Mouse (Mus musculus): Measurements from ENCODE around the gene Dtx1. TPM values are rescaled to one million over a fixed set of nuclear protein-coding genes. Genes with fewer than 3 reads are reported as not detected.

Dtx1 gene
- polyA plus RNA-seq, 1 experiment from 2014 or later = 0.54 TPM

DNA sequence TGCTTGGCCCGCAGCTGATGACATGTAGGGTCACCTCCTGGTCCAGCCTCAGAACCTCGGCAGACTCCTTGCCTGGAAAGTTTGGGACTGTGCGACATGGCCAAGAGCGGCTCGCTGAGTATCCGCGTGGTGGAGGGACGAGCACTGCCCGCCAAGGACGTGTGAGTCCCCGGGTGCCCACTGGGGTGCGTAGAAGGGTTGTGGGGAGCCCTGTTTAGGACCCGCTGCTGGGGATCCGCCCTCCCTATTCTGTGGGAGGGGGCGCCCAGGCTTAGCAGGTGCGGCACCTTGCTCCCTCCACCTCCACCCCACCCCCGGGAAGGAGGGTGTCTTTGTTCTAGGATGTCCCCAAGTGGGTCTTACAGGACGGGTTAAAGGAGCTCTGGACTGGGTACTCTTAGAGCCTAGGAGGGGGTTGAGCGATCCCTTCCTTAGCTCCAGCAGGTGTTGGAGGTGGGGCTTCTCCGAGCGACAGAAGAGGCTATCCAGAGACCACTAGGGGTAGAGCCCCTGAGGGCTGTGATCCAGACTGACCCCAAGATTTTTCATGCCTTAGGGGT lies 62.3 kb downstream of the Dtx1 start:
- 4% methylated on average over 21 of the region's 21 CpGs for WGBS
- peaks cover 42% of the 10 kb centered on the region for H3K27me3 ChIP-seq (ENCODE audit: control insufficient read depth, insufficient read depth, low read length)
- peak; percentile 28; the same call in 1 of the 2 replicates for ATAC-seq (ENCODE audit: insufficient number of reproducible peaks, insufficient read depth, low FRiP score, low read depth)
- no peaks in the 10 kb centered on the region for H3K9me3 ChIP-seq (ENCODE audit: control insufficient read depth, low read length)
- no peaks in the 10 kb centered on the region for H3K36me3 ChIP-seq (ENCODE audit: control insufficient read depth, insufficient read depth, low read length)
- peak overlapping the region; percentile 22 to 34 for H3K4me3 ChIP-seq (ENCODE audit: control insufficient read depth in 1 of 2, insufficient read depth in 1 of 2, low read depth in 1 of 2, low read length in 2 of 2)
- peaks cover 5 to 14% of the 10 kb centered on the region in 2 experiments for H3K4me1 ChIP-seq (ENCODE audit: control insufficient read depth in 2 of 2, insufficient read depth in 2 of 2, low read length in 2 of 2)
- no peak overlapping the region for H3K27ac ChIP-seq (replicated peaks in 1 of 2; ENCODE audit: control insufficient read depth in 1 of 2, insufficient read depth in 1 of 2, low read depth in 2 of 2, low read length in 2 of 2)
- H3K9ac ChIP-seq (ENCODE audit: low read length) = no peak overlapping the region
- H3K4me2 ChIP-seq (ENCODE audit: low read length) = peak overlapping the region; percentile 69

DNA sequence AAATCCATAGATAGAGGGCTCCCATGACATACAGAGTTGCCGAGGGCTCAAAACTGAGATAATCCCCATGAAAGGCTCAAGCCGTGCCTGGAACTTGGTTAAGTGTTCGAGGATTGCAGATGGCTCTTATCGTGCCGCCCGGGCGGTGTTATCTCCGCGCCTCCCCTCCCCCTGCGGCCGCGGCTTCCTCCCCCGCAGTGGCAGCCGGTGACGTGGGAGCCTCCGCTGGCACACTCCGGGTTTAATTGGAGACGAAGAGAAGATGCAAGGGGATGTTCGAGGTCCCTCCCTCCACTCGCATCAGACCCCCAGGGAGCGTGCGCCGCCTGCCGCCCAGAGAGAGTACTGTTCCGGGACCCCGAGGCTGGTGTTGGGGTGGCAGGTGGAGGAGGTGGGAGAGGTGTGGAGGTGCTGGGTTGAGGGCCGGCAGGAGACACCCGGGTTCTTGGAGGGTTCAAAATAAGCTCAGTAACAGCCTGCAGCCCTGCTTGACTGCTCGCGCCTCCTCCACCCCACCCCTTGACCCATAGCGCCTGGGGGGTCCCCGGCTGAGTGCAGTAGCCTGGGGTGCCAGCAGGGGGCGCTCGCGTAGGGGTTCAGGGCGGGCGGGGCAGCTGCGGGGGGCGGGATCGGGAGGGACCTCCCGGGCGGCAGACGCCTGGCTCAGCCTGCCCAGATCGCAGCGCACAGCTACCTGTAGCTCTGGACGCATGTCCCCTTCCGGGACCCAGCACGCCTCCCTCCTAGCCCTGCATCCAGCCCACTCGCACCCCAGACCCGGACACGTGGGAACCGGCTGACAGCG lies 63.0 kb downstream of the Dtx1 start, which contains the start of gene Rasal1:
TSS of gene Rasal1 (plus strand) at position 244 of the 805 bp plus-strand sequence.
- no peaks in the 10 kb centered on the region for H3K9me3 ChIP-seq (ENCODE audit: control insufficient read depth, low read length)
- peaks cover 42% of the 10 kb centered on the region for H3K27me3 ChIP-seq (ENCODE audit: control insufficient read depth, insufficient read depth, low read length)
- 0 out of 2 replicates have a peak, but pooled peaks have one; percentile 19 for ATAC-seq (ENCODE audit: insufficient number of reproducible peaks, insufficient read depth, low FRiP score, low read depth)
- H3K4me1 ChIP-seq (ENCODE audit: control insufficient read depth in 2 of 2, insufficient read depth in 2 of 2, low read length in 2 of 2) = peaks cover 8 to 18% of the 10 kb centered on the region in 2 experiments
- H3K36me3 ChIP-seq (ENCODE audit: control insufficient read depth, insufficient read depth, low read length) = no peaks in the 10 kb centered on the region
- H3K4me3 ChIP-seq (ENCODE audit: control insufficient read depth in 1 of 2, insufficient read depth in 1 of 2, low read depth in 1 of 2, low read length in 2 of 2) = peak within 1 kb of the TSS; percentile 32 to 34
- peak within 1 kb of the TSS; percentile 44 for H3K9ac ChIP-seq (ENCODE audit: low read length)
- peak within 1 kb of the TSS; percentile 69 for H3K4me2 ChIP-seq (ENCODE audit: low read length)
- H3K27ac ChIP-seq (replicated peaks in 1 of 2; ENCODE audit: control insufficient read depth in 1 of 2, insufficient read depth in 1 of 2, low read depth in 2 of 2, low read length in 2 of 2) = no peak within 1 kb of the TSS
- 1% methylated on average over 53 of the region's 53 CpGs for WGBS

DNA sequence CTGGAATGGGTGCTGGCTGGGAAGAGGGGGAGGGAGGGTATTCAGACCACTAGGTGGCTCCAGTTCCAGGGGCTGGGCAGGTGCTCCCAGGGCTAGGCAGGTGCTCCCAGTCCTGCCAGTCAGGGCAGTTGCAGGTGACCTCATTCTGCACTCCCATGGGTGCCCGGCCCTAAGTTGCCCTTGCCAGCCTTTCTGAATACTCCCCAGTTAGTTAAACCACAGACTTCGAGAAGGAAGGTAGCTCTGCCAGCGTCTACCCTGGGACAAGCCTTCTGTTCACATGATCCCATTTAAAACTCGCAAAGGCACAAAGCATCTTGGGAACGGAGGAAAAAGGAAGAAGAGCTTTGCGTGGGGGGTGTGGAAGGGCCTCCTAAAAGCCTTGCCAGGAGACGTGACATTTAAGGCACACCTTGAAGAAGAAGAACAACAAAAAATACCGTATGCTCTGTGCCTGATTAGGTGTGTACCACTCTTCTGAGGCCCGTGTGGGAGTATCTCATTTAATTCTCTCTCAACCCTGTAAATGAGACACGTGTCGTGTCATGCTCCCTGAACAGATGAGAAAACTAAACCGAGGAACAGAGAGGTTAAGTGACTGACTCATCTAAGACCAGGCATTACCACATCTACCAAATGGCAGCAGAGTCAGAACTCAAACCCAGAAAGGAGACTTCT lies 63.8 kb downstream of the Dtx1 start:
- no peaks in the 10 kb centered on the region for H3K36me3 ChIP-seq (ENCODE audit: control insufficient read depth, insufficient read depth, low read length)
- no peaks in the 10 kb centered on the region for H3K9me3 ChIP-seq (ENCODE audit: control insufficient read depth, low read length)
- no peak overlapping the region for H3K27ac ChIP-seq (replicated peaks in 1 of 2; ENCODE audit: control insufficient read depth in 1 of 2, insufficient read depth in 1 of 2, low read depth in 2 of 2, low read length in 2 of 2)
- H3K9ac ChIP-seq (ENCODE audit: low read length) = no peak overlapping the region; the same call in 1 of the 2 replicates
- peak overlapping the region in 1 of 2 experiments; percentile 34; a peak in 1 of 4 replicates for H3K4me3 ChIP-seq (ENCODE audit: control insufficient read depth in 1 of 2, insufficient read depth in 1 of 2, low read depth in 1 of 2, low read length in 2 of 2)
- 29% methylated on average over 12 of the region's 12 CpGs for WGBS
- ATAC-seq (ENCODE audit: insufficient number of reproducible peaks, insufficient read depth, low FRiP score, low read depth) = no peak
- H3K4me1 ChIP-seq (ENCODE audit: control insufficient read depth in 2 of 2, insufficient read depth in 2 of 2, low read length in 2 of 2) = peaks cover 14 to 20% of the 10 kb centered on the region in 2 experiments
- H3K27me3 ChIP-seq (ENCODE audit: control insufficient read depth, insufficient read depth, low read length) = peaks cover 42% of the 10 kb centered on the region
- H3K4me2 ChIP-seq (ENCODE audit: low read length) = peak overlapping the region; percentile 69

DNA sequence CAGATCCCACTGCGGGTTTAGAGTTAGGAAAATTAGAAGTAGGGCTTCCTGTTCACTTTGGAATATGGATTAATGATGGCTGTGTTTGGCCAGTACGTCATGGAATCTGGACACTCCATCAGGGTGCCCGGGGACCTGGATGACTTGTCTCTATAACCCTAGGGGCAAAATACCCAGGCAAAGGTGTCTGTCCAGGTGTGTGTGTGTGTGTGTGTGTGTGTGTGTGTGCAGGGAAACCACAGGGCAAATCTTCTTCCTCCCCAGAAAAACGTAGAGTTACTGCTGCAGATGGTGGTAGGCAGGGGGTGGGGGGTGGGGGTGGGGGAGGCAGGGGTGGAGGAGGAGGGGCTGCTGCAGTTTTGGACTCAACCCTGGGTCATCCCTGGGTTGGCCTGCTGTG lies 64.4 kb downstream of the Dtx1 start:
- Histone ChIP-seq H3K4me1 (ENCODE audit: control insufficient read depth in 2 of 2, insufficient read depth in 2 of 2, low read length in 2 of 2) (peaks cover 14 to 20% of the 10 kb centered on the region in 2 experiments), H3K4me3 (ENCODE audit: control insufficient read depth in 1 of 2, insufficient read depth in 1 of 2, low read depth in 1 of 2, low read length in 2 of 2) (no peak overlapping the region), H3K27me3 (ENCODE audit: control insufficient read depth, insufficient read depth, low read length) (peaks cover 39% of the 10 kb centered on the region), H3K9me3 (ENCODE audit: control insufficient read depth, low read length) (no peaks in the 10 kb centered on the region), H3K9ac (ENCODE audit: low read length) (no peak overlapping the region), H3K27ac (replicated peaks in 1 of 2; ENCODE audit: control insufficient read depth in 1 of 2, insufficient read depth in 1 of 2, low read depth in 2 of 2, low read length in 2 of 2) (no peak overlapping the region), H3K4me2 (ENCODE audit: low read length) (no peak overlapping the region), H3K36me3 (ENCODE audit: control insufficient read depth, insufficient read depth, low read length) (no peaks in the 10 kb centered on the region)
- ATAC-seq (ENCODE audit: insufficient number of reproducible peaks, insufficient read depth, low FRiP score, low read depth) = no peak
- WGBS = 71% methylated on average over 3 of the region's 4 CpGs

DNA sequence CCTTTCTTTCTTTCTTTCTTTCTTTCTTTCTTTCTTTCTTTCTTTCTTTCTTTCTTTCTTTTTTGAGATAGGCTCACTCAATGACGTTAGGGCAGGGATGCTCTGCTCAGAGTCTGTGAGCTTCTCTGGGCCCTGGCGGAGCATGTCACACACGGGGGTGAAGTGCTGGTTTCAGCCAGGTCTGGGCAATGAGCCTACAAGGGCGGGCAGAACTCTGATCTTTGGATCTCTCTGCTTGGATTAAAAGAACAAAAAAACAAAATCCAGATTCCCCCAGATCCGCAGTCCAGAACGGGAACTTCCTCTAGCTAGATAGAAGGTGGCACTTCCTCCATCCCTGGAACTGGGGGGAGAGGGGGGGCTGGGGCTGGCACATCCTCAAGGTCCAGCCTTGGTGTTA lies 65.9 kb downstream of the Dtx1 start:
- no peak overlapping the region for H3K4me2 ChIP-seq (ENCODE audit: low read length)
- H3K9ac ChIP-seq (ENCODE audit: low read length) = no peak overlapping the region
- no peak for ATAC-seq (ENCODE audit: insufficient number of reproducible peaks, insufficient read depth, low FRiP score, low read depth)
- H3K27ac ChIP-seq (replicated peaks in 1 of 2; ENCODE audit: control insufficient read depth in 1 of 2, insufficient read depth in 1 of 2, low read depth in 2 of 2, low read length in 2 of 2) = no peak overlapping the region
- 54% methylated on average over 6 of the region's 6 CpGs for WGBS
- no peaks in the 10 kb centered on the region for H3K36me3 ChIP-seq (ENCODE audit: control insufficient read depth, insufficient read depth, low read length)
- H3K27me3 ChIP-seq (ENCODE audit: control insufficient read depth, insufficient read depth, low read length) = peaks cover 31% of the 10 kb centered on the region
- no peaks in the 10 kb centered on the region for H3K9me3 ChIP-seq (ENCODE audit: control insufficient read depth, low read length)
- no peak overlapping the region for H3K4me3 ChIP-seq (ENCODE audit: control insufficient read depth in 1 of 2, insufficient read depth in 1 of 2, low read depth in 1 of 2, low read length in 2 of 2)
- peaks cover 14 to 20% of the 10 kb centered on the region in 2 experiments for H3K4me1 ChIP-seq (ENCODE audit: control insufficient read depth in 2 of 2, insufficient read depth in 2 of 2, low read length in 2 of 2)

DNA sequence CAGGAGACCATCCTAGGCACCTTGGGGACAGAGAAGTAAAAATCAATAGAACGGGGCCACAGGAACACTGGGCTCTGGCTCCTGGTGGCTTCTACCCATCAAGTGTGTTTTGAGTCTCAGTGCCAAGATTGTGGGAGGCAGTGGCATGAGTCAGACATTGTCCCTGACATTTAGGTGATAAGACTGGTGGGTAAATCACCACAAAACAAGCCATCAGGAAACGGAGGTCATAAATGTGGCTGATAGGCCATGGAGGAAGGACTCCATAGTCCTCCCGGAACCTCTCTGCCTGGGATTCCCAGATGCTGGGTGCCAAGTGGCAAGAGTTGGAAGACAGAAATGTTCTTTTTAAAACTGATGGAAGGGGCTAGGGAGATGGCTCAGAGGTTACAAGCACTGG lies 67.5 kb downstream of the Dtx1 start:
- Histone ChIP-seq H3K36me3 (ENCODE audit: control insufficient read depth, insufficient read depth, low read length) (no peaks in the 10 kb centered on the region), H3K9ac (ENCODE audit: low read length) (no peak overlapping the region), H3K9me3 (ENCODE audit: control insufficient read depth, low read length) (no peaks in the 10 kb centered on the region), H3K4me1 (ENCODE audit: control insufficient read depth in 2 of 2, insufficient read depth in 2 of 2, low read length in 2 of 2) (peaks cover 13 to 17% of the 10 kb centered on the region in 2 experiments), H3K4me3 (ENCODE audit: control insufficient read depth in 1 of 2, insufficient read depth in 1 of 2, low read depth in 1 of 2, low read length in 2 of 2) (no peak overlapping the region), H3K4me2 (ENCODE audit: low read length) (no peak overlapping the region), H3K27me3 (ENCODE audit: control insufficient read depth, insufficient read depth, low read length) (peaks cover 15% of the 10 kb centered on the region), H3K27ac (replicated peaks in 1 of 2; ENCODE audit: control insufficient read depth in 1 of 2, insufficient read depth in 1 of 2, low read depth in 2 of 2, low read length in 2 of 2) (no peak overlapping the region)
- ATAC-seq (ENCODE audit: insufficient number of reproducible peaks, insufficient read depth, low FRiP score, low read depth) = no peak
- 56% methylated on average over 3 of the region's 3 CpGs for WGBS

DNA sequence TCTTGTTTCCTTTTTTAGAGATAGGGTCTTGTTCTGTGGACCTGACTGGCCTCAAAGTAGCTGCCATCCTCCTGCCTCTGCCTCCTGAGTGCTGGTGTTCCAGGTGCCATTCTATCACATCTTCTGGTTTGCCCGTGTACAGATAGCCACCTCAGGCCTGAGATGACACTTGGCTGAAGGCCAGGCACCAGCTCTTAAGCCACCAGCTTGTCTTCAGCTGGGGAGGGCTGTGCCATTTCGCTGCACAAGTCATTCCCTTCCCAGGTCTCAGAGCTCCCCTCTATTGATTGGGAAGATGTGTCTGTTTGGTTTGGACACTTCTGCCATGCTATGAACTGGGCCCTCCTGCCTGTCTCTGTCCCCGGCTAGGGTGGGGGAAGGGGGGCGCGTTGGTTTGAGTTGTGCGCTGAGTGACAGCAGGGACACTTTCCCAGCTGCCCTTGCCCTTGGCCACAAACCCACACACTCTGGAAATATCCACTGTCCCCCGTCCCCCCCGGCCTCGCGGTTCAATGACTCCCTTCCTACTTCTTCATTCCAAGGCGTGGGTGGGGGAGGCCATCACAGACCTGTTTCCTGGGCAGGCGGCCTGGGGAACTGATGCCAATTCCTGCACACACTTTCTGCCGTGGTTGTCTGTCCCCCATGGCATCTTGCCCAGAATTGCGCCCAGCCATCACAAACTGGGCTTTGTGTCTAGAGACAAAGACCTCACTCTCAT lies 68.2 kb downstream of the Dtx1 start:
- WGBS = 54% methylated on average over 14 of the region's 14 CpGs
- no peak overlapping the region for H3K27ac ChIP-seq (replicated peaks in 1 of 2; ENCODE audit: control insufficient read depth in 1 of 2, insufficient read depth in 1 of 2, low read depth in 2 of 2, low read length in 2 of 2)
- peaks cover 8% of the 10 kb centered on the region for H3K27me3 ChIP-seq (ENCODE audit: control insufficient read depth, insufficient read depth, low read length)
- peaks cover 9 to 10% of the 10 kb centered on the region in 2 experiments for H3K4me1 ChIP-seq (ENCODE audit: control insufficient read depth in 2 of 2, insufficient read depth in 2 of 2, low read length in 2 of 2)
- no peaks in the 10 kb centered on the region for H3K36me3 ChIP-seq (ENCODE audit: control insufficient read depth, insufficient read depth, low read length)
- ATAC-seq (ENCODE audit: insufficient number of reproducible peaks, insufficient read depth, low FRiP score, low read depth) = peak; percentile 10; the same call in 1 of the 2 replicates
- no peaks in the 10 kb centered on the region for H3K9me3 ChIP-seq (ENCODE audit: control insufficient read depth, low read length)
- H3K4me2 ChIP-seq (ENCODE audit: low read length) = no peak overlapping the region
- H3K4me3 ChIP-seq (ENCODE audit: control insufficient read depth in 1 of 2, insufficient read depth in 1 of 2, low read depth in 1 of 2, low read length in 2 of 2) = no peak overlapping the region
- H3K9ac ChIP-seq (ENCODE audit: low read length) = no peak overlapping the region
